Mouse (Mus musculus): ENCODE results near the gene Pld2. TPM values are rescaled to one million over a fixed set of nuclear protein-coding genes. Genes with fewer than 3 reads are reported as not detected.
"Not testable (repeated sequence)": the region's sequence is repeated elsewhere in the genome, so short reads cannot be mapped to it uniquely, and the experiment has no call there.

Pld2 gene
- polyA plus RNA-seq, 1 experiment from 2014 or later: 8.8 TPM

- H3K36me3 ChIP-seq: peaks cover 30% of the 10 kb centered on the region
- not testable (repeated sequence) for H3K4me3 ChIP-seq; H3K4me2 ChIP-seq; ATAC-seq (ENCODE audit: low read depth); H3K9ac ChIP-seq; H3K27ac ChIP-seq (replicated peaks); H3K9me3 ChIP-seq; H3K27me3 ChIP-seq
- peaks cover 12% of the 10 kb centered on the region for H3K4me1 ChIP-seq (replicated peaks)
- 84% methylated on average over 2 of the region's 2 CpGs for WGBS
Measured at GRCm38 (mm10) chr11:70531065-70531464, 8.8 kb upstream of the Pld2 start.

DNA sequence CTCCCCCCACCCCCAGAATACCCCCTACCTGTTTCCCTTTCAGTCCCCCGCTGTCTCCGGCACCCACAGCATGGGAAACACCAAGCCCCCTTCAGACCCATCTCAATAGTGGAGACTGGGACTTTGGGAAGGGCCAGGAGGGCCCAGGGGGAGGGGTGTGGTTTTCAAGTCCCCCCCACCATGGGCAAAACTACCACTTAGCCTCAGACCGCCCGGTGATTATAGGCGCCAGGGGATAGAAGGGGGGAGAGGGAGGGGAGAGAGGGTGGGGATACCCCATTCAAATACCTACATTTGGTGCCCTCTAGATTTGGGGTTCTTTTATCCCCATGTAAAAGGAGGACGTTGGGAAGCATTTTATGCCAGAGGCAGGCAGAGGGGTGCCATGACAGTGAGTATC is 7.0 kb upstream of the Pld2 start, which contains the start of gene Gm40193:
Gm40193 (minus strand) TSS at position 101 of the 400 bp plus-strand sequence.
- Histone ChIP-seq H3K4me3 (no peak within 1 kb of the TSS), H3K27ac (replicated peaks) (no peak within 1 kb of the TSS), H3K4me2 (no peak within 1 kb of the TSS), H3K36me3 (peaks cover 15% of the 10 kb centered on the region), H3K4me1 (replicated peaks) (no peaks in the 10 kb centered on the region), H3K9me3 (no peaks in the 10 kb centered on the region), H3K9ac (no peak within 1 kb of the TSS), H3K27me3 (no peaks in the 10 kb centered on the region)
- no peak for ATAC-seq (ENCODE audit: low read depth)
- WGBS: 82% methylated on average over 6 of the region's 6 CpGs

- H3K27ac ChIP-seq (replicated peaks): no peak overlapping the region
- no peaks in the 10 kb centered on the region for H3K36me3 ChIP-seq
- peak overlapping the region; percentile 77 for H3K9ac ChIP-seq
- H3K4me2 ChIP-seq: peak overlapping the region; percentile 72
- 18% methylated on average over 9 of the region's 9 CpGs for WGBS
- H3K4me3 ChIP-seq: peak overlapping the region; percentile 59
- no peaks in the 10 kb centered on the region for H3K9me3 ChIP-seq
- peaks cover 18% of the 10 kb centered on the region for H3K4me1 ChIP-seq (replicated peaks)
- H3K27me3 ChIP-seq: peaks cover 40% of the 10 kb centered on the region
- ATAC-seq (ENCODE audit: low read depth): no peak; the same call in 1 of the 2 replicates
Measured at GRCm38 (mm10) chr11:70539423-70539822, 441 bp upstream of the Pld2 start.

GRCm38 (mm10) chr11:70540928-70541327 is 1.1 kb downstream of the Pld2 start:
- H3K27ac ChIP-seq (replicated peaks): no peak overlapping the region
- ATAC-seq (ENCODE audit: low read depth): no peak
- H3K4me1 ChIP-seq (replicated peaks): peaks cover 18% of the 10 kb centered on the region
- peaks cover 40% of the 10 kb centered on the region for H3K27me3 ChIP-seq
- H3K4me2 ChIP-seq: peak overlapping the region; percentile 72
- 0 out of 2 replicates have a peak overlapping the region, but pooled peaks have one; percentile 77 for H3K9ac ChIP-seq
- H3K9me3 ChIP-seq: no peaks in the 10 kb centered on the region
- 85% methylated on average over 7 of the region's 7 CpGs for WGBS
- H3K36me3 ChIP-seq: no peaks in the 10 kb centered on the region
- H3K4me3 ChIP-seq: peak overlapping the region; percentile 59

GRCm38 (mm10) chr11:70541415-70541814 is 1.6 kb downstream of the Pld2 start:
- Histone ChIP-seq H3K9me3 (no peaks in the 10 kb centered on the region), H3K9ac (no peak overlapping the region), H3K4me1 (replicated peaks) (peaks cover 18% of the 10 kb centered on the region), H3K36me3 (no peaks in the 10 kb centered on the region), H3K27me3 (peaks cover 40% of the 10 kb centered on the region), H3K27ac (replicated peaks) (no peak overlapping the region; the same call in 1 of the 2 replicates), H3K4me3 (0 out of 2 replicates have a peak overlapping the region, but pooled peaks have one; percentile 59), H3K4me2 (peak overlapping the region; percentile 72)
- 71% methylated on average over 5 of the region's 5 CpGs for WGBS
- 0 out of 2 replicates have a peak, but pooled peaks have one; percentile 14 for ATAC-seq (ENCODE audit: low read depth)

DNA sequence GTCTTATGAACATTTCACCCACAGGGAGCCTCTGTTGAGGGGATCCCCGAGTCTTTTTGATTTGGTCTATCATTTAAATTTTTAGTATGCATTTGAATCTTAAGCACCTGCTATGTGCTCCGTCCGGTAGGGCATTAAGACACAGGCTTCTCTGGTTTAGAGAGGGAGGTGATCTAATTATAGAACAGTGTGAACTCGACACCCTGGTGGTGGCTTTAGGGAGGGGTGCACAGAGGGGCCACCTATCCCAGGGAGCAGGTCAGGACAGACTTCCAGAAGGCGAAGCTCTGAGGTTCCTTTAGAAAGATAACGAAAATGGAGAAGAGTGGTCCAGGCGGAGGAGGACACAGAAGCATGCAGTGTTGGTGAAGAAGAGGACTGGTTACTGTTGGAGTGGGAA is 4.6 kb downstream of the Pld2 start:
- peaks cover 18% of the 10 kb centered on the region for H3K4me1 ChIP-seq (replicated peaks)
- H3K27me3 ChIP-seq: peaks cover 32% of the 10 kb centered on the region
- no peaks in the 10 kb centered on the region for H3K9me3 ChIP-seq
- H3K27ac ChIP-seq (replicated peaks): no peak overlapping the region
- no peak for ATAC-seq (ENCODE audit: low read depth)
- 76% methylated on average over 7 of the region's 7 CpGs for WGBS
- no peak overlapping the region for H3K9ac ChIP-seq
- H3K36me3 ChIP-seq: no peaks in the 10 kb centered on the region
- no peak overlapping the region for H3K4me3 ChIP-seq
- H3K4me2 ChIP-seq: no peak overlapping the region

- Histone ChIP-seq H3K36me3 (no peaks in the 10 kb centered on the region), H3K9me3 (no peaks in the 10 kb centered on the region), H3K9ac (no peak overlapping the region), H3K4me1 (replicated peaks) (peaks cover 7% of the 10 kb centered on the region; the same call in 1 of the 2 replicates), H3K27me3 (peaks cover 8% of the 10 kb centered on the region; the same call in 1 of the 2 replicates), H3K4me3 (no peak overlapping the region), H3K27ac (replicated peaks) (no peak overlapping the region), H3K4me2 (no peak overlapping the region)
- ATAC-seq (ENCODE audit: low read depth): no peak
- WGBS: 90% methylated on average over 8 of the region's 8 CpGs
Measured at GRCm38 (mm10) chr11:70551526-70551925, 11.7 kb downstream of the Pld2 start.

GRCm38 (mm10) chr11:70553940-70554339 is 14.1 kb downstream of the Pld2 start:
- peaks cover 8% of the 10 kb centered on the region; the same call in 1 of the 2 replicates for H3K27me3 ChIP-seq
- no peak overlapping the region for H3K4me2 ChIP-seq
- no peak overlapping the region for H3K9ac ChIP-seq
- H3K36me3 ChIP-seq: no peaks in the 10 kb centered on the region
- ATAC-seq (ENCODE audit: low read depth): no peak
- no peak overlapping the region for H3K4me3 ChIP-seq
- H3K4me1 ChIP-seq (replicated peaks): peaks cover 7% of the 10 kb centered on the region; the same call in 1 of the 2 replicates
- WGBS: 19% methylated on average over 7 of the region's 7 CpGs
- no peak overlapping the region for H3K27ac ChIP-seq (replicated peaks)
- H3K9me3 ChIP-seq: no peaks in the 10 kb centered on the region

DNA sequence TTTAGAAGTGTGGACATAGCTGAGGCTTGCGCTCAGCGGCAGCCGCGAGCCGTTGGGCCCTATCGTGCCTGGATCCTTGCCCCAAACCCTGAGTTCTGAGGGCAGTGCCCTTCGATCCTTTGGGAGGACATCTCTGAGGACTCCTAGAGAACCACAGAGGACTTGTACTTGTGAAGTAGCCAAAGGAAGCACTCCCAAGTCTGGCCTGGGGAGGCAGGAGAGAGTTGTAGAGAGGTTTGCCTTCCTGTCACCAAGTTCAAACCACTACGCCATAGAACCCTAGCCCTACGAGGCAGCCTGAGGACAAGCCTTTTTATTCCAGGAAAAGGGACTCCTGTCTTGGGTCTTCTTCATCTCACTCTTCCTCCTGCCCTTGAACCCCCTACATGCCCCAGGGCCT is 17.7 kb downstream of the Pld2 start:
- H3K9ac ChIP-seq: no peak overlapping the region
- H3K9me3 ChIP-seq: no peaks in the 10 kb centered on the region
- H3K4me2 ChIP-seq: no peak overlapping the region
- no peak for ATAC-seq (ENCODE audit: low read depth)
- H3K36me3 ChIP-seq: no peaks in the 10 kb centered on the region
- WGBS: 91% methylated on average over 9 of the region's 9 CpGs
- H3K27me3 ChIP-seq: peaks cover 8% of the 10 kb centered on the region; the same call in 1 of the 2 replicates
- no peak overlapping the region for H3K27ac ChIP-seq (replicated peaks)
- H3K4me3 ChIP-seq: no peak overlapping the region
- H3K4me1 ChIP-seq (replicated peaks): peaks cover 15% of the 10 kb centered on the region

- no peak for ATAC-seq (ENCODE audit: low read depth)
- no peaks in the 10 kb centered on the region for H3K27me3 ChIP-seq
Measured at GRCm38 (mm10) chr11:70561937-70562286, 22.0 kb downstream of the Pld2 start.

DNA sequence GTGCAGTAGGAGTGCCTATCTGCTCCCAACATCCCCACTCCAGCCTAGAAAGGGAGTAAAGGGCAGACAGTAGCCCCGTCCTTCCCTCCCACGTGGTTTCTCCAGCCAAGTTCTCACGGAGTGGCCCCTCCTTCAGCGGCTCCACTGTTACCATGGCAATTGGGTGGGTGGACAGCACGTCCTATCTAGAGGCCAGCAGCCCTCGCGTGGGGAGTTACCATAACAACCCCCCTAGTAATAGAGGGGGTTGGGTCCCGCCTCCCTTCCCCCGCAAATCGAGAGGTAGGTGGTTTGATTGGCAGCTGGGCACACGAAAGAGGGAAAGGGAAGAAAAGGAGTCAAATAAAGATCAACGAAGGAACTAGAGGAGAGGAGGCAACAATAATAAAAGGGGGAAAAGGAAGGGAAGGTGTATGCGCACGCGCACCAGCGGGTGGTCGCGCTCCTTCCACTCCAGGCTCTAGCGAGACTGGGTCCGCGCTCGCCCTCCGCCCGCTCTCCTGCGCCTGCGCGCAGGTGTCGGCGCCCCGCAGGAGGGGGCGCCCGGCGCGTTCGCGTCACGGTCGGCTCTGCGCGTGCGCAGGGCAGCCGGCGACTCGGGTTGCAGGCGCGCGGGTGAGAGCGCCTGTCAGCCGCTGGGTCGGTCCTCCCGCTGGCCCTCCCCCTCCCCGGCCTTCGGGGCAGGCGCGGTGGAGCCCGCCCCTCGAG is 22.6 kb downstream of the Pld2 start, which contains the start of gene Mink1:
Mink1 (plus strand) TSS at position 595 of the 708 bp plus-strand sequence.
- no peaks in the 10 kb centered on the region for H3K36me3 ChIP-seq
- ATAC-seq (ENCODE audit: low read depth): peak; percentile 92
- H3K4me1 ChIP-seq (replicated peaks): peaks cover 49% of the 10 kb centered on the region
- peak within 1 kb of the TSS; percentile 88 for H3K4me3 ChIP-seq
- no peaks in the 10 kb centered on the region for H3K27me3 ChIP-seq
- H3K27ac ChIP-seq (replicated peaks): peak within 1 kb of the TSS; percentile 85
- no peaks in the 10 kb centered on the region for H3K9me3 ChIP-seq
- H3K4me2 ChIP-seq: peak within 1 kb of the TSS; percentile 96
- H3K9ac ChIP-seq: peak within 1 kb of the TSS; percentile 94
- under 1% methylated on average over 49 of the region's 57 CpGs for WGBS

More at GRCm38 (mm10) chr11:70561937-70562286, 22.0 kb downstream of the Pld2 start:
- Histone ChIP-seq H3K9ac (peak overlapping the region; percentile 94), H3K4me3 (peak overlapping the region; percentile 88), H3K36me3 (no peaks in the 10 kb centered on the region), H3K27ac (replicated peaks) (peak overlapping the region; percentile 85), H3K4me2 (peak overlapping the region; percentile 96), H3K4me1 (replicated peaks) (peaks cover 44% of the 10 kb centered on the region), H3K9me3 (no peaks in the 10 kb centered on the region)
- 3% methylated on average over 2 of the region's 2 CpGs for WGBS

GRCm38 (mm10) chr11:70562995-70563469 is 23.2 kb downstream of the Pld2 start:
- peak; percentile 44 for ATAC-seq (ENCODE audit: low read depth)
- H3K4me1 ChIP-seq (replicated peaks): peaks cover 51% of the 10 kb centered on the region
- WGBS: under 1% methylated on average over 30 of the region's 31 CpGs

More at GRCm38 (mm10) chr11:70562995-70563469, 23.2 kb downstream of the Pld2 start:
- no peaks in the 10 kb centered on the region for H3K27me3 ChIP-seq
- H3K36me3 ChIP-seq: no peaks in the 10 kb centered on the region
- H3K4me3 ChIP-seq: peak overlapping the region; percentile 88
- H3K27ac ChIP-seq (replicated peaks): peak overlapping the region; percentile 85
- H3K9ac ChIP-seq: peak overlapping the region; percentile 94
- H3K4me2 ChIP-seq: peak overlapping the region; percentile 96
- no peaks in the 10 kb centered on the region for H3K9me3 ChIP-seq

Measured in neural tube, embryonic 13.5 days (tissue).